Mouse (Mus musculus): ENCODE measurements around the gene Dnajc17. TPM values are rescaled to one million over a fixed set of nuclear protein-coding genes. Genes with fewer than 3 reads are reported as not detected.

The Dnajc17 gene
- polyA plus RNA-seq, 1 experiment from 2014 or later: 18.5 TPM

GRCm38 (mm10) chr2:119237210-119237870 lies 28.7 kb upstream of the Dnajc17 start, which contains the start of gene Spint1:
Spint1 (plus strand) TSS chr2:119237362.
- WGBS: under 1% methylated on average over 73 of the region's 73 CpGs
- peak within 1 kb of the TSS; percentile 74 for H3K9ac ChIP-seq
- H3K27ac ChIP-seq: peak within 1 kb of the TSS; percentile 90
- H3K4me3 ChIP-seq (replicated peaks): peak within 1 kb of the TSS; percentile 51
- no peaks in the 10 kb centered on the region for H3K9me3 ChIP-seq
- H3K4me1 ChIP-seq (replicated peaks): peaks cover 17% of the 10 kb centered on the region
- H3K27me3 ChIP-seq (replicated peaks): peaks cover 35% of the 10 kb centered on the region
- no peaks in the 10 kb centered on the region for H3K36me3 ChIP-seq
- peak within 1 kb of the TSS; percentile 82 for H3K4me2 ChIP-seq (replicated peaks)
- ATAC-seq: peak; percentile 75

- ATAC-seq: peak; percentile 42
- H3K9ac ChIP-seq: peak overlapping the region; percentile 74
- 5% methylated on average over 25 of the region's 25 CpGs for whole genome bisulfite sequencing
Measured at GRCm38 (mm10) chr2:119236682-119237209, 28.2 kb upstream of the Dnajc17 start.

DNA sequence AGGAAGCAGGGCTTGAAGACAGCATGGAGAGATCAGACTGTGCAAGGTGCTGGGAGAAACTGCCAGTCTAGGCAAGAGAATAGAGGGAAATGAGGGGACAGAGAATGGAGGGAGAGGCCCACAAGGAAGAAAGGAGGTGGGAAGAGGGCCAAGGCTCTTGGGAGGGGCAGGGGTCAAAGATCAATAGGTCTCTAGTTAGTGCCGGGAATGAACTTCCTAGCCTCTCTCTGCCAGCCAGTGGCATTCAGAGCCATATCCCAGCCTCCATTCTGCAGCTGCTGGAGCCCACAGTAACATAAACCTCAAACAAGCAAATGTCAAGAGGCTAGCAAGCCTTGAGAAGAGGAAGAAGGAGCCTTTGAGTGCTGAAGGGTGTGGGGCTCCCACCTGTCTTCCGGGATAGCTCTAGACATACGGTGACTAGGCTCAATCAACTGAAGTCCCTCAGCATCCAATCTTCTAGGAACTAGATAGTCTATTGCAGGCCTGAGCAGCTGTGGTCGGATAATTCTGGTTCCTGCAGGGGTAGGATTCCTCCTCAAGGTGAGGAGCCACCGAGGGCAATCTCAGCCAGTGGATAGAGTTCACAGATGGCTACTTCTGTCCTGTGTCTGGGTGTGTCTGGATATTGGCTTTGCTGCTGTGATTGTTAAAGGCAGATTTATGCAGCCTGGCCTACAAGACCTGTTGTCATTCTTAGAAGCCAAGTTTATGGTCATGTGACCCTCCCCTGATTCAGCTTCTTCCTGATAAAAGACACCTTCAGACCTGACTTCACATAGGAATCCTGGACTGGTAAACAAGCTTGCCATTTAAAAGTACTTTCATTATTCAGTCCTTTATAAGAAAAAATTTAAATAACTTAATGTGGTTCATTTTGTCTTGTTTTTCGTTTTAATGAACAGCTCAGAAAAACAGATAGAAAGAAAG lies 21.4 kb upstream of the Dnajc17 start, which contains the start of gene Ppp1r14d:
Ppp1r14d (minus strand) TSS at position 132 of the 930 bp plus-strand sequence.
- WGBS: 51% methylated on average over 6 of the region's 6 CpGs
- H3K9ac ChIP-seq: no peak within 1 kb of the TSS

More at GRCm38 (mm10) chr2:119236682-119237209, 28.2 kb upstream of the Dnajc17 start:
- Histone ChIP-seq H3K36me3 (no peaks in the 10 kb centered on the region), H3K9me3 (no peaks in the 10 kb centered on the region), H3K27ac (peak overlapping the region; percentile 90), H3K4me1 (replicated peaks) (peaks cover 15% of the 10 kb centered on the region), H3K27me3 (replicated peaks) (peaks cover 35% of the 10 kb centered on the region), H3K4me3 (replicated peaks) (peak overlapping the region; percentile 51), H3K4me2 (replicated peaks) (peak overlapping the region; percentile 82)

DNA sequence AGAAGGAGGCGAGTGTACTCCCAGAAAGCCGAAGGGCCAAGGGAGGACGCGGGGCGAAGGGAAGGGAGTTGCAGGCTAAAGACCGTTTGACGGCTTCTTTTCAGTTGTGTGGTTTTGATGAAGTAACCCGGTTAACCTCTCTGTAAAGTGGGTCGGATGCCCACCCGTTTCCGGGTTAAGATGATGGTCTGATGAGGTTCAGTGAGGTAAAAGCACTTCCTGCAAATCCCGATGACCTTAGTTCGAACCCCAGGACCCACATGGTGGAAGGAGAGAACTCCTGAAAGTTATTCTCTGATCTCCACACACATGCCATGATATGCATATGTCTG lies 547 bp upstream of the Dnajc17 start:
- H3K27ac ChIP-seq: peak overlapping the region; percentile 49; the same call in 1 of the 2 replicates
- peak; percentile 23; the same call in 1 of the 2 replicates for ATAC-seq
- WGBS: under 1% methylated on average over 13 of the region's 13 CpGs

More for the DNA sequence above, 21.4 kb upstream of the Dnajc17 start, which contains the start of gene Ppp1r14d:
- peak; percentile 81 for ATAC-seq
- Histone ChIP-seq H3K36me3 (no peaks in the 10 kb centered on the region), H3K4me3 (replicated peaks) (no peak within 1 kb of the TSS; the same call in 1 of the 2 replicates), H3K4me2 (replicated peaks) (peak within 1 kb of the TSS; percentile 31), H3K27me3 (replicated peaks) (no peaks in the 10 kb centered on the region), H3K9me3 (no peaks in the 10 kb centered on the region), H3K27ac (peak within 1 kb of the TSS; percentile 80), H3K4me1 (replicated peaks) (no peaks in the 10 kb centered on the region)

DNA sequence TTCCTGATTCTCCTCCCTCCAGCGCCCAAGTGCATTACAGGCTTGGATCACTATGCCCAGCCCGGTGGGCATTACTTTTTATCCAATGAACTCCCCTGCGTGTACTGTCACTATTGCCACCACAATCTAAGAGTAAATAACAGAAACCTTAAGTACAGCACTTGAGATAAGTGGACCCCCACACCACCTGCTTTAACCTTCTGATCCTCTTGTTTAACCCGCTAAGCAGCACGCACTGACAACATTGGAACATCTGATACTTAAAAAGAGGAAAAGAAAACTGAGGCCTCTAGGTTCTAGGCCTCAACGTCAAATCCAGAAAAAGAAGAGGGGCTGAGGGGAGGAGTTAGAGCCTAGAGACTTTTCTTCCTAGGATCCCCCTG lies 643 bp downstream of the Dnajc17 start:
- peak; percentile 2; the same call in 1 of the 2 replicates for ATAC-seq
- Histone ChIP-seq H3K4me1 (replicated peaks) (peaks cover 17% of the 10 kb centered on the region; the same call in 1 of the 2 replicates), H3K4me3 (replicated peaks) (peak overlapping the region; percentile 77), H3K27me3 (replicated peaks) (no peaks in the 10 kb centered on the region), H3K9ac (peak overlapping the region; percentile 72), H3K4me2 (replicated peaks) (peak overlapping the region; percentile 68), H3K9me3 (no peaks in the 10 kb centered on the region), H3K36me3 (peaks cover 15% of the 10 kb centered on the region), H3K27ac (peak overlapping the region; percentile 92)
- 15% methylated on average over 6 of the region's 6 CpGs for WGBS

More for the DNA sequence above, 547 bp upstream of the Dnajc17 start:
- Histone ChIP-seq H3K27me3 (replicated peaks) (no peaks in the 10 kb centered on the region), H3K4me1 (replicated peaks) (peaks cover 8% of the 10 kb centered on the region; the same call in 1 of the 2 replicates), H3K9me3 (no peaks in the 10 kb centered on the region), H3K4me2 (replicated peaks) (peak overlapping the region; percentile 54), H3K36me3 (peaks cover 15% of the 10 kb centered on the region), H3K9ac (peak overlapping the region; percentile 83), H3K4me3 (replicated peaks) (peak overlapping the region; percentile 77)

- Histone ChIP-seq H3K27ac (no peak overlapping the region), H3K27me3 (replicated peaks) (no peaks in the 10 kb centered on the region), H3K4me2 (replicated peaks) (no peak overlapping the region), H3K4me3 (replicated peaks) (no peak overlapping the region), H3K9me3 (no peaks in the 10 kb centered on the region), H3K4me1 (replicated peaks) (0 out of 2 replicates have a peak, but pooled peaks cover 10% of the 10 kb centered on the region), H3K36me3 (no peaks in the 10 kb centered on the region), H3K9ac (no peak overlapping the region)
- no peak for ATAC-seq
- 70% methylated on average over 4 of the region's 4 CpGs for WGBS
Measured at GRCm38 (mm10) chr2:119203871-119204460, 4.6 kb downstream of the Dnajc17 start.

DNA sequence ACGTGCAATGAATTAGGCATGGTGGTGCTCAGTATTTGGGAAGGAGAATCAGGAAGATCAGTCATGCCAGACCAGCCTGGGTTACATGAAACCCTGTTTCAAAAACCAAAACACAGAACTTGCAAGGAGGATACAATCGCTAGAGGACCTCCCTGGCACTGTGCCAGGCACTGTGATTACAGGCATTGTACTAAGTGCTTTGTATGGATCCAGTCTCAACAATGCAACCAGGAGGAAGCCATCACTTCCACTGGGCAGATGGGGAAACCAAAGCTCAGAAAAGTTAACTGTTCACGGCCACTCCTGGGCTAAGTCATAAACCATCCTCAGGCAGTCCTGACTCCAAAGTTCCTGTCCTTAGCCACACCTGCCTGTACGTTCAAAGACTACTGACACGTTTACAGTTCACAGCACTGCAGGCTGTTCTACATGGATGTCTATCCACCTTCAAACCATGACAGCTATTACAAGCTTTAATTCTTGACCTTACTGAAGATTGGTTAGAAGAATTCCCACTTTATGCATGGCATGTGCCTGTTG lies 5.6 kb downstream of the Dnajc17 start:
- H3K36me3 ChIP-seq: no peaks in the 10 kb centered on the region
- 32% methylated on average over 5 of the region's 5 CpGs for WGBS
- no peak overlapping the region for H3K27ac ChIP-seq
- H3K9ac ChIP-seq: no peak overlapping the region
- H3K27me3 ChIP-seq (replicated peaks): no peaks in the 10 kb centered on the region
- no peak overlapping the region for H3K4me3 ChIP-seq (replicated peaks)
- ATAC-seq: peak; percentile 78
- no peaks in the 10 kb centered on the region for H3K9me3 ChIP-seq
- H3K4me2 ChIP-seq (replicated peaks): no peak overlapping the region
- 0 out of 2 replicates have a peak, but pooled peaks cover 10% of the 10 kb centered on the region for H3K4me1 ChIP-seq (replicated peaks)

GRCm38 (mm10) chr2:119198934-119199333 lies 9.7 kb downstream of the Dnajc17 start:
- no peak overlapping the region for H3K9ac ChIP-seq
- WGBS: 74% methylated on average over 3 of the region's 3 CpGs
- no peak for ATAC-seq

DNA sequence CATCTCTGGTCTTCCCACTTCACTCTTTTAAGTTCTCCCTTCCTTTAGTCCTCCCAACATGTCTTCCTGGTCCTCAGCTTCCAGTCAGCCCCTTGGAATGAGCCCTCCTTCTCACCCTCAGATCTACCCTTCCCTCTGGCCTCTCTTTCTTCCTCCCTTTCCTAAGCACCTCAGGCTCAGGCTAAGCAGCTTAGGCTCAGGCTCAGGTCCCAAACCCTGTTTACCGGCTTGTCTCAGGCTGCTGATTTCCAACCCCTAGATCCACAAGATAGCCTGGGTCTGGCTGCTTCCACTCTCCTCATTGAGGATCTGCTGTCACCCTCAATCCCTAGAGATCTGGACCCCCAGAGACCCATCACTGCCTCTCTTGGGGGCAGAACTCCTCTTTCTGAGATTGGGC lies 10.5 kb downstream of the Dnajc17 start:
- Histone ChIP-seq H3K36me3 (no peaks in the 10 kb centered on the region), H3K4me2 (replicated peaks) (no peak overlapping the region), H3K4me1 (replicated peaks) (0 out of 2 replicates have a peak, but pooled peaks cover 3% of the 10 kb centered on the region), H3K4me3 (replicated peaks) (no peak overlapping the region), H3K27me3 (replicated peaks) (no peaks in the 10 kb centered on the region), H3K9me3 (no peaks in the 10 kb centered on the region), H3K9ac (no peak overlapping the region), H3K27ac (no peak overlapping the region)
- 42% methylated on average over 1 of the region's 1 CpGs for WGBS
- ATAC-seq: no peak

More at GRCm38 (mm10) chr2:119198934-119199333, 9.7 kb downstream of the Dnajc17 start:
- H3K27me3 ChIP-seq (replicated peaks): no peaks in the 10 kb centered on the region
- no peak overlapping the region for H3K27ac ChIP-seq
- H3K36me3 ChIP-seq: no peaks in the 10 kb centered on the region
- no peak overlapping the region for H3K4me2 ChIP-seq (replicated peaks)
- no peak overlapping the region for H3K4me3 ChIP-seq (replicated peaks)
- H3K4me1 ChIP-seq (replicated peaks): 0 out of 2 replicates have a peak, but pooled peaks cover 10% of the 10 kb centered on the region
- no peaks in the 10 kb centered on the region for H3K9me3 ChIP-seq

DNA sequence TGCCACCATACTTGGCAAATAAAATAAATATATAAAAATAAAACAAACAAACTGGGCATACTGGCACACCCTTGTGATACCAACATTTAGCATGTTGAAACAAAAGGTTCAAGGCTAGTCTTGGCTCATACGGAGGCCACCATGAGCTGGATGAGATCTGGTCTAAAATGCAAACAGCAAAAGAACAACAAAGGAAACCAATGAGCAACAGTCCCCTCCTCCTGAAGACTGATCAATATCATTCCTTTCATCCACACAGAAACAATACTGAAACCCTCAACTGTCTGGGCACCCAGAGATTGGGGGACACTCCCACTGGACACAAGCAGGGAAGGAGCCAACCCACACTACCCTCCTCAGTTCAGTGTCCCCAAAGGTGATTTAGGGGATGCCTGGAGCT lies 11.1 kb downstream of the Dnajc17 start:
- Histone ChIP-seq H3K36me3 (no peaks in the 10 kb centered on the region), H3K4me3 (replicated peaks) (no peak overlapping the region), H3K4me2 (replicated peaks) (no peak overlapping the region), H3K4me1 (replicated peaks) (no peaks in the 10 kb centered on the region), H3K27ac (no peak overlapping the region), H3K9ac (no peak overlapping the region), H3K27me3 (replicated peaks) (no peaks in the 10 kb centered on the region), H3K9me3 (no peaks in the 10 kb centered on the region)
- no peak for ATAC-seq
- 81% methylated on average over 1 of the region's 1 CpGs for WGBS

DNA sequence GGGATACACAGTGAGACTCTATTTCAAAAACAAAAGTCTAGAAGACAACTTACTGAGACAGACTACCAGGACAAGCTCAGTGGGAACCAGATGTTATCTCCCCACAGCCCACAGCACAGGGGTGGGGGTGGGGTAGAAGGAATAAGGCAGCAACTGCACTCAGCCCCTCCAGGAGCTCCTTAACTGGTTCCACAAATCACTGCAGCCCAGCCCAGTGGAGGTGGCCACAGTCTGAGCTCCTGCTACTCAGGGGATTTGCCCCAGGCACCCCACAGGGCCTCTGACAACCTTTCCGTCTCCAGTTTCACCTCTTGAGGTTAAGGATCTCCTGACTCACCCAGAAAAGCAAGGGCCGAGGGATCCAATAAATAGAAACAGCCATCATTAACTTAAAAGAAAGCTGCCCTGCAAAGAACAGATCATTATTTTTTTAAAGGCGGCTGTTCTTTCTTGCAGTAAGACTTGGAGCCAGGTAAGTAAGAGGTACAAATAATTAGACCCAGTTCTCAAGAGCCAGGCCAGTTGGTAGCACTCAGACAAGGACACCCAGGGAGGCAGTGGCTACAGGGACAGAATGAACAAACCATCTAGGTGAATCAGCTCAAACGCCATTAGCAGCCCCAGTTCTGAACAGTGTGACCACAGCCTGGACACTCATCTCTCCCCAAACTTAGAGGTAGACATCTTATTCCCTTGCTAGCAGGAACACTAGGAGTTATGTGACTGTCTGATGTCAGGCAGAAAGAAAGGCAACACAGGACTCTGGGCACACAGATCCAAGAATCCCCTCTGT lies 12.1 kb downstream of the Dnajc17 start:
- Histone ChIP-seq H3K36me3 (no peaks in the 10 kb centered on the region), H3K9me3 (no peaks in the 10 kb centered on the region), H3K4me1 (replicated peaks) (no peaks in the 10 kb centered on the region), H3K27me3 (replicated peaks) (no peaks in the 10 kb centered on the region), H3K9ac (no peak overlapping the region), H3K4me2 (replicated peaks) (no peak overlapping the region), H3K27ac (no peak overlapping the region), H3K4me3 (replicated peaks) (no peak overlapping the region)
- ATAC-seq: no peak
- whole genome bisulfite sequencing: 41% methylated on average over 4 of the region's 4 CpGs
